Mouse (Mus musculus) left cerebral cortex, postnatal 14 days (tissue): ENCODE measurements around the gene Fam168b. TPM values are rescaled to one million over a fixed set of nuclear protein-coding genes. Genes with fewer than 3 reads are reported as not detected.

Experiments used
- DNase-seq, 2 experiments: peaks; one replicate each; pipeline ENCODE4 v3.0.0; 2021 to 2022; ENCODE audit warnings: low spot score in 2 of 2, mixed read lengths in 1 of 2
- intact Hi-C: fragments of 180-260 bp; cut with DNase I; formaldehyde crosslinking; loops from one replicate; pipeline ENCODE4 v1.15.1; 2025
- total RNA-seq, 2 experiments: library from RNA; stranded (reverse); gene quantifications; 2 replicates each; pipeline ENCODE4 v1.2.3; 2021

Fam168b gene
- total RNA-seq, 2 experiments from 2014 or later, result 234 to 251 TPM

DNA sequence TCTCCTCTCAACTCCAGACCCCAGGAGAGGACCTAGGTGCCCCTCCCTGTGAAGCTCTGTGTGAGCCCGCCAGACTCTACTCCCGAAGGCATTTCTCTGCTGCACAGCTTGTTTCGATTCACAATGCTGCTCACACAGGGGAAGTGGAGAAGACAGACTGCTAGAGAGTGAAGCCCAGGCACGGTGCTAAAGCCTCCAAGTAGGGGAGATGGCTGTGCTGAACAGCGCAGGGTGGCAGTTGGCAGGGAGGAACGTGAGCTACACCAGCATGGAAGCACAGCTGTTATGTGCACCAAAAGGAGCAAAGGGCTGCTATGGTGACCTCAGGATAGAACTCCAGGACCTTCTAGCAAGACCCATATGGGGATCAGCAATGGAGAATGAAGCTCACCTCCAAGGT is 74.0 kb downstream of the Fam168b start:
- intact Hi-C loops, result no loop called here
- DNase-seq, result peak in 1 of 2 experiments; percentile 12

DNA sequence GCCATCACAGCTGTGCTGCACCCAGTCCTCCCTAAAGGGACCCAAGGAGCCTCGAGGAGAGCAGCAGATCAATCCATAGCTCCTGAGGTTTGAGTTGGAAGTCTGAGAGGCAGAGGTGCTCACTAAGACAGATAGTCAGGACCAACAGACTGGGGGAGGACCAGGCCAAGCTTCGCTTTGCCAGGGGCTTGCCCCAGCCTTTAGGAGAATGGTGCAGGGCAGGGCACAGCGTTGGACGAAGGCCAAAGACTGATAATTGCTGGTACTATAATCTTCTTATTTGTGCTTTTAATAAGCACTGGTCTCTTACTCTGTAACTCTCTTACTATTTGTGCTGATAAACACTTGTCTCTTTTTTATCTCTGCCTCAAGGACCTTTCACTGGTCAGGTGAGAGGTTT is 75.0 kb downstream of the Fam168b start:
- intact Hi-C loops, result no loop called here
- no peak for DNase-seq

DNA sequence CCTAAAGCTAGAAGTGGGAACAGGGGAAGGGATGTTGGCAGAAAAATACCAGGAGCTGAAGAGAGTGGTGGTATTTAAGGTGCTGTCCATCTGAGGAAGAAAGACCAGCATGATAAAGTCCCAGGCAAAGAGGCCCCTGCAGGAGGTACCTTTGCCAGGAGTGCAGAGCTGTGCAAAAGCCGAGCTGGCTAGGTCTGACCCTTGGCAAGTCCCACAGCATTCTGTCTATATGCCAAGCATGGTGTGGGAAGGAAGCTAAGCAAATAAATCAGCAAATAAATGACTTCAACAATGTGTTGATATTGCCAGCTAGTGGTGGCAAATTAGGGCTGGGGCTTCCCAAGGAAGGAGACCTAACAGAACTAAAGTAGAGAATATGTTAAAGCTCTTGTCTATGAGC is 76.0 kb downstream of the Fam168b start:
- DNase-seq, result no peak
- intact Hi-C loops, result no loop called here

Other genes with a start within 250 kb of the Fam168b start
- 100 to 1,000 TPM; 202 to 226 TPM for gene Plekhb2, start 6.9 kb upstream of the Fam168b start, total RNA-seq